9 mouse cellular contexts compared by ENCODE assay signal in the genomic region with DNA sequence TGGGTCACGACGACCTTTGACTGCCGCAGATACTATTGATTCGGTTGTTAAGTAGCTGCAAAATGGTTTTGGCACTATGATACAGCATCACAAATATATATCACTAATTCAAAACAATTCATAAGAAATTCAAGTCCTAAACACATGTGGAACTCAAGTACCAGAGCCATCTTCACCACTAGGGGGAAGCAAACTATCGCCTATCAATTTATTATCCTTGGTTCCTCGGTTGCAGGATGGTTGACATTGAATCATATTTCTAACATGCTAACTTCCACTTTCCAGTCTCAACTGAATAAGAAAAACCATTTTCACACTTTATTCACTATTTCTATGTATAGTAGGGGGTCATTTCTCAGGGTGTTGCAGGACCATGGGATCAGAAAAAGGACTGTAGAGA. TPM values are rescaled to one million over a fixed set of nuclear protein-coding genes. Genes with fewer than 3 reads are reported as not detected.
DNase-seq lines count a peak whose midpoint lies in the region; ATAC-seq lines count a peak whose summit lies in the region.
"Had no signal": no experiment of that assay in that cellular context is flagged by ENCODE, and none has a peak within 500 bp of the region (broad histone marks: within the 10 kb centered on the region; RNA-seq: fewer than 3 reads in every experiment).

No protein-coding gene starts in this region.

- no peaks in the 10 kb centered on the region for H3K36me3 ChIP-seq in hindbrain, embryonic 11.5 days (ENCODE audit: control insufficient read depth, insufficient read depth, low read length)
- no peaks in the 10 kb centered on the region for H3K36me3 ChIP-seq in hindbrain, embryonic 10.5 days
- H3K36me3 ChIP-seq in midbrain, embryonic 14.5 days (ENCODE audit: control insufficient read depth, insufficient read depth, low read length) = no peaks in the 10 kb centered on the region

- no peak overlapping the region for H3K4me3 ChIP-seq in hindbrain, embryonic 11.5 days (ENCODE audit: low read depth, low read length)
- no peak overlapping the region for H3K4me3 ChIP-seq in hindbrain, embryonic 10.5 days
- H3K4me3 ChIP-seq in midbrain, embryonic 14.5 days (replicated peaks; ENCODE audit: low read depth, low read length) = no peak overlapping the region

- no peaks in the 10 kb centered on the region for H3K9me3 ChIP-seq in hindbrain, embryonic 11.5 days (ENCODE audit: control insufficient read depth, low read length)
- H3K9me3 ChIP-seq in hindbrain, embryonic 10.5 days = no peaks in the 10 kb centered on the region
- H3K9me3 ChIP-seq in midbrain, embryonic 14.5 days (ENCODE audit: control insufficient read depth, low read length) = no peaks in the 10 kb centered on the region

- H3K27ac ChIP-seq in hindbrain, embryonic 11.5 days (ENCODE audit: low read depth, low read length) = no peak overlapping the region
- no peak overlapping the region for H3K27ac ChIP-seq in hindbrain, embryonic 10.5 days
- no peak overlapping the region for H3K27ac ChIP-seq in midbrain, embryonic 14.5 days (replicated peaks; ENCODE audit: low read depth, low read length)

- peak; percentile 53; the same call in 1 of the 2 replicates for ATAC-seq in hindbrain, embryonic 11.5 days (ENCODE audit: low FRiP score)
- no peak for ATAC-seq in midbrain, embryonic 14.5 days (ENCODE audit: low FRiP score, low TSS enrichment)

- H3K4me1 ChIP-seq in hindbrain, embryonic 11.5 days (replicated peaks; ENCODE audit: control insufficient read depth, insufficient read depth, low read length) = no peaks in the 10 kb centered on the region
- 0 out of 2 replicates have a peak, but pooled peaks cover 2% of the 10 kb centered on the region for H3K4me1 ChIP-seq in hindbrain, embryonic 10.5 days (replicated peaks)
- no peaks in the 10 kb centered on the region for H3K4me1 ChIP-seq in midbrain, embryonic 14.5 days (ENCODE audit: control insufficient read depth, insufficient read depth, low read length)

- peak; percentile 79 for DNase-seq in hindbrain, embryonic 11.5 days (ENCODE audit: low spot score)
- no peak for DNase-seq in hindbrain, embryonic 10.5 days (ENCODE audit: low spot score)
- DNase-seq in CD8-positive naive resting alpha-beta T cell, adult 2 months (ENCODE audit: low read depth in 2 of 2, low spot score in 2 of 2) = peak; percentile 39 to 62
- DNase-seq in c-Kit-positive CD71-negative TER-119-negative erythroid progenitor cells, embryonic 14.5 days (ENCODE audit: low read depth) = peak; percentile 58
- peak; percentile 76 for DNase-seq in forelimb bud, embryonic 11.5 days (ENCODE audit: low read depth, low spot score)
- DNase-seq in layer of hippocampus, adult 8-10 months (ENCODE audit: low spot score in 2 of 2) = peak; percentile 32 to 62
- DNase-seq in midbrain, embryonic 14.5 days = peak; percentile 93
- no peak for DNase-seq in testis, postnatal 10 days (ENCODE audit: low spot score)

- no peaks in the 10 kb centered on the region for H3K27me3 ChIP-seq in hindbrain, embryonic 11.5 days (ENCODE audit: control insufficient read depth, insufficient read depth, low read length)
- H3K27me3 ChIP-seq in hindbrain, embryonic 10.5 days (ENCODE audit: insufficient read depth, poor library complexity, severe bottlenecking) = no peaks in the 10 kb centered on the region
- no peaks in the 10 kb centered on the region for H3K27me3 ChIP-seq in midbrain, embryonic 14.5 days (ENCODE audit: control insufficient read depth, insufficient read depth, low read length)

- no peak overlapping the region for H3K4me2 ChIP-seq in hindbrain, embryonic 11.5 days (replicated peaks; ENCODE audit: low read depth, low read length)
- no peak overlapping the region for H3K4me2 ChIP-seq in midbrain, embryonic 14.5 days (ENCODE audit: low read length)

- no peak overlapping the region for H3K9ac ChIP-seq in hindbrain, embryonic 11.5 days (ENCODE audit: low read depth, low read length)
- no peak overlapping the region for H3K9ac ChIP-seq in midbrain, embryonic 14.5 days (replicated peaks; ENCODE audit: low read length)

- 38% methylated on average over 6 of the region's 6 CpGs for WGBS in hindbrain, embryonic 11.5 days
- 32% methylated on average over 6 of the region's 6 CpGs for WGBS in hindbrain, embryonic 10.5 days
- 28% methylated on average over 6 of the region's 6 CpGs for WGBS in midbrain, embryonic 14.5 days

RNA-seq across cellular contexts. Expression of a gene that starts 19.0 kb away (rescaled TPM):
- polyA plus RNA-seq in hindbrain, embryonic 11.5 days (2014; fragmentation: Nextera tagmentation; extraction: Ambion mirVana) = 75.0 and 75.7 TPM in 2 replicates
- 82.3 and 103 TPM in 2 replicates for polyA plus RNA-seq in hindbrain, embryonic 10.5 days (2016; fragmentation: Nextera tagmentation; extraction: Ambion mirVana)
- 10 to 100 TPM; 62.0 to 95.0 (median 71.4) TPM for total RNA-seq in layer of hippocampus, adult 8-10 months (2022)
- polyA plus RNA-seq in midbrain, embryonic 14.5 days (2014; fragmentation: Nextera tagmentation; extraction: Ambion mirVana) = 25.8 and 36.3 TPM in 2 replicates

RNA-seq across cellular contexts. Expression of a gene that starts 20.7 kb away (rescaled TPM):
- not detected in 2 replicates for polyA plus RNA-seq in hindbrain, embryonic 11.5 days (2014; fragmentation: Nextera tagmentation; extraction: Ambion mirVana)
- polyA plus RNA-seq in hindbrain, embryonic 10.5 days (2016; fragmentation: Nextera tagmentation; extraction: Ambion mirVana) = 0.27 TPM in 1 of 2 replicates, not detected in the other
- under 1 TPM in 2 of 4 experiments, not detected in 2; 0.69 to 0.80 TPM for total RNA-seq in layer of hippocampus, adult 8-10 months (2022)
- not detected in 2 replicates for polyA plus RNA-seq in midbrain, embryonic 14.5 days (2014; fragmentation: Nextera tagmentation; extraction: Ambion mirVana)
- polyA plus RNA-seq: stomach, embryonic 14.5 days had no signal

RNA-seq across cellular contexts. Expression of a gene that starts 24.2 kb away (rescaled TPM):
- 108 and 109 TPM in 2 replicates for polyA plus RNA-seq in hindbrain, embryonic 11.5 days (2014; fragmentation: Nextera tagmentation; extraction: Ambion mirVana)
- polyA plus RNA-seq in hindbrain, embryonic 10.5 days (2016; fragmentation: Nextera tagmentation; extraction: Ambion mirVana) = 123 and 130 TPM in 2 replicates
- 100 to 1,000 TPM; 206 to 221 (median 212) TPM for total RNA-seq in layer of hippocampus, adult 8-10 months (2022)
- 86.8 and 102 TPM in 2 replicates for polyA plus RNA-seq in midbrain, embryonic 14.5 days (2014; fragmentation: Nextera tagmentation; extraction: Ambion mirVana)

RNA-seq across cellular contexts. Expression of a gene that starts 45.8 kb away (rescaled TPM):
- 292 and 294 TPM in 2 replicates for polyA plus RNA-seq in hindbrain, embryonic 11.5 days (2014; fragmentation: Nextera tagmentation; extraction: Ambion mirVana)
- polyA plus RNA-seq in hindbrain, embryonic 10.5 days (2016; fragmentation: Nextera tagmentation; extraction: Ambion mirVana) = 295 and 341 TPM in 2 replicates
- total RNA-seq in layer of hippocampus, adult 8-10 months (2022) = 100 to 1,000 TPM in 3 of 4 experiments, 10 to 100 TPM in 1; 88.0 to 105 (median 102) TPM
- 288 and 301 TPM in 2 replicates for polyA plus RNA-seq in midbrain, embryonic 14.5 days (2014; fragmentation: Nextera tagmentation; extraction: Ambion mirVana)

Comparison
In these comparisons a context has a peak if more than half of its experiments do, and no peak if none do; other contexts are left out.
1. DNase-seq: peak in hindbrain, embryonic 11.5 days (single experiment), CD8-positive naive resting alpha-beta T cell, adult 2 months (2 of 2), c-Kit-positive CD71-negative TER-119-negative erythroid progenitor cells, embryonic 14.5 days (single experiment), forelimb bud, embryonic 11.5 days (single experiment), layer of hippocampus, adult 8-10 months (2 of 2) and midbrain, embryonic 14.5 days (single experiment); none in hindbrain, embryonic 10.5 days (single experiment) and testis, postnatal 10 days (single experiment).